Mouse (Mus musculus) hindbrain, embryonic 10.5 days (tissue): Measurements from ENCODE around the gene Zfpm1. TPM values are rescaled to one million over a fixed set of nuclear protein-coding genes. Genes with fewer than 3 reads are reported as not detected.
"Not testable (repeated sequence)": the region's sequence is repeated elsewhere in the genome, so short reads cannot be mapped to it uniquely, and the experiment has no call there.

Experiments
- DNase-seq: peaks from one replicate; pipeline ENCODE4 v3.0.0-alpha.2; 2017; ENCODE audit warnings: low spot score
- H3K27ac ChIP-seq: fragments of 300-500 bp; sonication (generic); 2 replicates; pipeline ENCODE4 v1.5.1; 2016; ENCODE audit warnings: mild to moderate bottlenecking, moderate library complexity
- H3K27me3 ChIP-seq: fragments of 300-500 bp; sonication (generic); 2 replicates; pipeline ENCODE4 v1.6.1; 2016; ENCODE audit warnings: mild to moderate bottlenecking; ENCODE audit not compliant: poor library complexity, insufficient read depth, severe bottlenecking
- H3K36me3 ChIP-seq: fragments of 300-500 bp; sonication (generic); 2 replicates; pipeline ENCODE4 v1.6.1; 2016; ENCODE audit warnings: mild to moderate bottlenecking, moderate library complexity
- H3K4me1 ChIP-seq: fragments of 300-500 bp; sonication (generic); replicated peaks from 2 replicates; pipeline ENCODE4 v1.6.1; 2016; ENCODE audit warnings: mild to moderate bottlenecking
- H3K4me3 ChIP-seq: fragments of 300-500 bp; sonication (generic); 2 replicates; pipeline ENCODE4 v1.5.1; 2016; ENCODE audit warnings: mild to moderate bottlenecking, moderate library complexity
- H3K9me3 ChIP-seq: fragments of 300-500 bp; sonication (generic); 2 replicates; pipeline ENCODE4 v1.6.1; 2016; ENCODE audit warnings: mild to moderate bottlenecking, moderate library complexity
- WGBS: fragments of 180-500 bp; shearing (Covaris S2); methylation state at CpG from one replicate; pipeline ENCODE4 v1.1.7; 2016; 5-methylcytosine and 5-hydroxymethylcytosine counted together
- polyA plus RNA-seq: library from polyadenylated mRNA; unstranded; fragments of >200 nt; fragmentation: Nextera tagmentation; extraction: Ambion mirVana; gene quantifications from 2 replicates; pipeline ENCODE4 v1.2.1, GENCODE M21; 2016

Gene Zfpm1
- polyA plus RNA-seq, 1 experiment from 2014 or later = 1.6 TPM

DNA sequence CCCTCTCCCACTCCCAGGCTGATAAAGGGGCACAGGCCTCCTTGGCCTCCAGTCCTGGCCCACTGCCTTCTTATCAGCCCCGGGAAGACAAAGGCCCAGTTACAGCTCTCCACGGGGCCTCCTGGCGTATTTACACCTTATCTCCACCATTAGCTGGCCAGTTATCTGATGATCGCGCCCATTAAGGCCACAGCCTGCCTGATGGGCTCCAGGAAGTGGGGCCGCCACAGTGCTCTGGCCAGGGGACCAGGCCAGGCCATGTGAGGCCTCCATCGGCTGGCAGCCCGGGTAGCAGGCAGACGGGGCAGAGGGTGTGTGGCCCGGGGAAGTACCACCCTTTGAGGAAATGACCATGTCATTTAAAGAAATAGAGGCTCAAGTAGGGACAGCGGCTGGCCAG lies 40.9 kb downstream of the Zfpm1 start:
- 64% methylated on average over 11 of the region's 11 CpGs for WGBS
- no peaks in the 10 kb centered on the region for H3K36me3 ChIP-seq
- H3K9me3 ChIP-seq = no peaks in the 10 kb centered on the region
- H3K27me3 ChIP-seq = peaks cover 54% of the 10 kb centered on the region
- peaks cover 88% of the 10 kb centered on the region for H3K4me1 ChIP-seq
- H3K27ac ChIP-seq = peak overlapping the region; percentile 73
- no peak for DNase-seq
- H3K4me3 ChIP-seq = no peak overlapping the region

- not testable (repeated sequence) for H3K36me3 ChIP-seq, H3K9me3 ChIP-seq, H3K4me3 ChIP-seq, DNase-seq
- H3K4me1 ChIP-seq = peaks cover 88% of the 10 kb centered on the region
- WGBS = 9% methylated on average over 13 of the region's 13 CpGs
- H3K27me3 ChIP-seq = peaks cover 49% of the 10 kb centered on the region
- peak overlapping the region; percentile 63 for H3K27ac ChIP-seq
Measured at GRCm38 (mm10) chr8:122323951-122324402, 42.0 kb downstream of the Zfpm1 start.

GRCm38 (mm10) chr8:122325196-122325595 lies 43.3 kb downstream of the Zfpm1 start:
- no peak overlapping the region for H3K4me3 ChIP-seq
- peaks cover 88% of the 10 kb centered on the region for H3K4me1 ChIP-seq
- H3K27me3 ChIP-seq = peaks cover 46% of the 10 kb centered on the region
- 73% methylated on average over 2 of the region's 2 CpGs for WGBS
- no peaks in the 10 kb centered on the region for H3K9me3 ChIP-seq
- peak overlapping the region; percentile 63 for H3K27ac ChIP-seq
- DNase-seq = no peak
- no peaks in the 10 kb centered on the region for H3K36me3 ChIP-seq

GRCm38 (mm10) chr8:122326114-122326542 lies 44.2 kb downstream of the Zfpm1 start:
- Histone ChIP-seq H3K27me3 (peaks cover 52% of the 10 kb centered on the region), H3K27ac (peak overlapping the region; percentile 57; the same call in 1 of the 2 replicates), H3K4me1 (peaks cover 88% of the 10 kb centered on the region), H3K9me3 (no peaks in the 10 kb centered on the region), H3K4me3 (no peak overlapping the region), H3K36me3 (no peaks in the 10 kb centered on the region)
- WGBS = 16% methylated on average over 14 of the region's 14 CpGs
- no peak for DNase-seq

- peaks cover 52% of the 10 kb centered on the region for H3K27me3 ChIP-seq
- H3K4me3 ChIP-seq = no peak overlapping the region
- H3K36me3 ChIP-seq = peaks cover 16% of the 10 kb centered on the region; the same call in 1 of the 2 replicates
- no peak for DNase-seq
- H3K4me1 ChIP-seq = peaks cover 79% of the 10 kb centered on the region
- 80% methylated on average over 8 of the region's 8 CpGs for WGBS
- peak overlapping the region; percentile 62; the same call in 1 of the 2 replicates for H3K27ac ChIP-seq
- H3K9me3 ChIP-seq = no peaks in the 10 kb centered on the region
Measured at GRCm38 (mm10) chr8:122329072-122329471, 47.1 kb downstream of the Zfpm1 start.

GRCm38 (mm10) chr8:122329553-122330239 lies 47.8 kb downstream of the Zfpm1 start:
- Histone ChIP-seq H3K4me3 (no peak overlapping the region), H3K9me3 (no peaks in the 10 kb centered on the region), H3K27ac (peak overlapping the region; percentile 53), H3K27me3 (peaks cover 58% of the 10 kb centered on the region), H3K4me1 (peaks cover 73% of the 10 kb centered on the region), H3K36me3 (peaks cover 22% of the 10 kb centered on the region)
- DNase-seq = no peak
- WGBS = 77% methylated on average over 22 of the region's 22 CpGs

DNA sequence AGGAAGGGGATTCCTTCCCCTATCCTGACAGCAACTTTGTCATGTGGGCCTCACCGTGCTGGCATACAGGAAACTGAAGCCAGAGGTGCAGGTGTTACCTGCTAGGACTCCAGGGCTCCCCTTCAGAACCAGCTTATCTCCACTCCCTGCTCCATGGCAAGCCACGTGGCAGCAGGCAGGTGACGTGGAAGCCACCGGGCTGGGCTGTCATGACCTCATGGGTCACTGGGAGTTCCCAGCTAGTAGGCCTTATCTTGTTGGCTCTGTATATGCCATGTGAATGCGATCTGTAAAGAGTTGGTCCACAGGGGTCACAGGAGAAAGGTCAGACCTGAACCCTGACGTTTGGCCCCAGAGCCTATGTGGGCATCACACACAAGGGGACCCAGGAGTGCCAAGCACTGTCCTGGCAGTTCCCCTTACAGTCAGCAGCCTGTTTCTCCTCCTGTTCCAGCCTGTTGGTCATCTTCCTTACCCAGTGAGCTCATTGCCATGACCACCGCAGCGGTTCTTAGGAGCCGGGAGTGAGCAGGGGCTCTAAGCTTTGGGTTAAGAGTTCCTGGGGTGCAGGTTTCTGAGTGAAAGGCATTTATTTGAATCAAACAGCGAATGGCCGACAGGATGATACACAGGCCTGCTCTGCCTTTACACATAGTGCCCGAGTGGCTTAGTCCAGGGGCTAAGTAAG lies 48.6 kb downstream of the Zfpm1 start:
- H3K4me3 ChIP-seq = no peak overlapping the region
- H3K27me3 ChIP-seq = peaks cover 59% of the 10 kb centered on the region
- peak overlapping the region; percentile 53 for H3K27ac ChIP-seq
- H3K36me3 ChIP-seq = peaks cover 29% of the 10 kb centered on the region
- no peak for DNase-seq
- WGBS = 75% methylated on average over 12 of the region's 12 CpGs
- H3K4me1 ChIP-seq = peaks cover 69% of the 10 kb centered on the region
- H3K9me3 ChIP-seq = no peaks in the 10 kb centered on the region

DNA sequence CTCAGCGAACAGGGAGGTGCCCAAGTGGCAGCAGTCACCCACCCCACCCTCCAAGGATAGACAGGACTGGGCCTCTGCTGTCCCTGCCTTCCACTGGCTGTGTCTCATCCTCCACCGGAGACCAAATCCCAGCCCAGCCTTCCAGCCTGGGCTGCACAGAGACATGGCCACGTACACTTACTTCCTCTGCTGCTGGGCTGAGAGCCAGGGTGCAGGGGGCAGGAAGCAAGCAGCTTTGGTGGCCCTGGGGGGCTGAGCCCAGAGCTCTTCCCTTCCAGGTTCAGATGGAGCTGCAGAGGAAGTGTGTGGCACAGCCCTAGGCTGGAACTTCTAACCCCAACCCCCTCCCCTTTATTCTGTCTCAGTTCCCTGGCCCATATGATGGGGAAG lies 49.2 kb downstream of the Zfpm1 start:
- DNase-seq = no peak
- no peak overlapping the region for H3K4me3 ChIP-seq
- H3K27me3 ChIP-seq = peaks cover 59% of the 10 kb centered on the region
- 75% methylated on average over 3 of the region's 3 CpGs for WGBS
- H3K9me3 ChIP-seq = no peaks in the 10 kb centered on the region
- H3K27ac ChIP-seq = peak overlapping the region; percentile 29
- H3K36me3 ChIP-seq = peaks cover 29% of the 10 kb centered on the region
- H3K4me1 ChIP-seq = peaks cover 69% of the 10 kb centered on the region

- DNase-seq = peak; percentile 87
- Histone ChIP-seq H3K9me3 (no peaks in the 10 kb centered on the region), H3K4me1 (peaks cover 72% of the 10 kb centered on the region), H3K27ac (peak overlapping the region; percentile 45; the same call in 1 of the 2 replicates), H3K36me3 (peaks cover 41% of the 10 kb centered on the region), H3K4me3 (no peak overlapping the region), H3K27me3 (peaks cover 63% of the 10 kb centered on the region)
- WGBS = 68% methylated on average over 6 of the region's 6 CpGs
Measured at GRCm38 (mm10) chr8:122332753-122333506, 51.0 kb downstream of the Zfpm1 start.

GRCm38 (mm10) chr8:122333531-122333930 lies 51.6 kb downstream of the Zfpm1 start:
- H3K27me3 ChIP-seq = peaks cover 69% of the 10 kb centered on the region
- DNase-seq = no peak
- WGBS = 80% methylated on average over 7 of the region's 7 CpGs
- H3K4me1 ChIP-seq = peaks cover 66% of the 10 kb centered on the region
- no peak overlapping the region for H3K27ac ChIP-seq
- H3K4me3 ChIP-seq = no peak overlapping the region
- no peaks in the 10 kb centered on the region for H3K9me3 ChIP-seq
- peaks cover 44% of the 10 kb centered on the region for H3K36me3 ChIP-seq

- Histone ChIP-seq H3K27me3 (peaks cover 83% of the 10 kb centered on the region), H3K27ac (no peak overlapping the region), H3K4me1 (peaks cover 52% of the 10 kb centered on the region), H3K9me3 (no peaks in the 10 kb centered on the region), H3K4me3 (peak overlapping the region; percentile 66; the same call in 1 of the 2 replicates), H3K36me3 (peaks cover 44% of the 10 kb centered on the region)
- 81% methylated on average over 13 of the region's 13 CpGs for WGBS
- DNase-seq = no peak
Measured at GRCm38 (mm10) chr8:122334791-122335490, 53.0 kb downstream of the Zfpm1 start.

- no peak for DNase-seq
- peaks cover 44% of the 10 kb centered on the region for H3K36me3 ChIP-seq
- H3K27ac ChIP-seq = peak overlapping the region; percentile 62
- H3K27me3 ChIP-seq = peaks cover 82% of the 10 kb centered on the region
- peaks cover 44% of the 10 kb centered on the region for H3K4me1 ChIP-seq
- H3K4me3 ChIP-seq = peak overlapping the region; percentile 66
- no peaks in the 10 kb centered on the region for H3K9me3 ChIP-seq
- WGBS = 10% methylated on average over 57 of the region's 57 CpGs
Measured at GRCm38 (mm10) chr8:122335638-122336250, 53.8 kb downstream of the Zfpm1 start.
